Mouse (Mus musculus): ENCODE results near the gene Notch2. TPM values are rescaled to one million over a fixed set of nuclear protein-coding genes. Genes with fewer than 3 reads are reported as not detected.
"Not testable (repeated sequence)": the region's sequence is repeated elsewhere in the genome, so short reads cannot be mapped to it uniquely, and the experiment has no call there.

Gene Notch2
- polyA plus RNA-seq, 1 experiment from 2014 or later, result 6.6 TPM

- Histone ChIP-seq H3K9ac (ENCODE audit: low read depth, low read length) (no peak overlapping the region), H3K27ac (ENCODE audit: low read length) (no peak overlapping the region), H3K4me3 (ENCODE audit: low read depth, low read length) (no peak overlapping the region), H3K4me1 (ENCODE audit: control insufficient read depth, insufficient read depth, low read length) (no peaks in the 10 kb centered on the region), H3K27me3 (ENCODE audit: control insufficient read depth, insufficient read depth, low read depth, low read length) (no peaks in the 10 kb centered on the region), H3K4me2 (ENCODE audit: low read length) (no peak overlapping the region), H3K36me3 (ENCODE audit: control insufficient read depth, insufficient read depth, low read length) (no peaks in the 10 kb centered on the region; the same call in 1 of the 2 replicates), H3K9me3 (replicated peaks; ENCODE audit: control insufficient read depth, low read length, poor library complexity, severe bottlenecking) (no peaks in the 10 kb centered on the region)
- no peak for ATAC-seq
- WGBS, result 91% methylated on average over 3 of the region's 3 CpGs
Observed at GRCm38 (mm10) chr3:98118252-98118651, 104.9 kb downstream of the Notch2 start.

DNA sequence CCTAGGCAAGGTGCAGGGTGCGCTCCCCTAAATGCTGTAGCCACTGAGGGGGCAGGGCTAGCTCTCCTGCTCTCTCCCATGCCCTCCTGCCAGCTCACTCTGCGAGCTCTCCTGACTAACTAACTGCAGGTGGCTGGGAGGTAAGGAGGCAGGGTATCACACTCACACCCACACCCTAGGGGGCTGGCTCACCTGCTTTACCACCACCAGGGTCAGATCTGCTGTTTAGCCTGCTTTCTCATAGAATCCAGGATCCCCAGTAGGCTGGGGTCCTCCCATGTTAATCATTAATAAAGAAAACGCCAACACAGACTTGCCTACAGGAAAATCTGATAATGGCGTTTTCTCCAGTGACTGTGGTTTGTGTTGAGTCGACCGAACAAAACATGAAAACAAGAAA lies 106.0 kb downstream of the Notch2 start:
- H3K36me3 ChIP-seq (ENCODE audit: control insufficient read depth, insufficient read depth, low read length), result no peaks in the 10 kb centered on the region; the same call in 1 of the 2 replicates
- WGBS, result 86% methylated on average over 6 of the region's 6 CpGs
- ATAC-seq, result no peak

GRCm38 (mm10) chr3:98120884-98121283 lies 107.6 kb downstream of the Notch2 start:
- Histone ChIP-seq H3K4me1 (ENCODE audit: control insufficient read depth, insufficient read depth, low read length) (no peaks in the 10 kb centered on the region), H3K9me3 (replicated peaks; ENCODE audit: control insufficient read depth, low read length, poor library complexity, severe bottlenecking) (no peaks in the 10 kb centered on the region), H3K27me3 (ENCODE audit: control insufficient read depth, insufficient read depth, low read depth, low read length) (no peaks in the 10 kb centered on the region), H3K27ac (ENCODE audit: low read length) (no peak overlapping the region), H3K4me3 (ENCODE audit: low read depth, low read length) (no peak overlapping the region), H3K4me2 (ENCODE audit: low read length) (no peak overlapping the region), H3K36me3 (ENCODE audit: control insufficient read depth, insufficient read depth, low read length) (no peaks in the 10 kb centered on the region; the same call in 1 of the 2 replicates), H3K9ac (ENCODE audit: low read depth, low read length) (no peak overlapping the region)
- 27% methylated on average over 6 of the region's 6 CpGs for WGBS
- no peak for ATAC-seq

More for the DNA sequence above, 106.0 kb downstream of the Notch2 start:
- H3K27ac ChIP-seq (ENCODE audit: low read length), result no peak overlapping the region
- no peaks in the 10 kb centered on the region for H3K27me3 ChIP-seq (ENCODE audit: control insufficient read depth, insufficient read depth, low read depth, low read length)
- no peaks in the 10 kb centered on the region for H3K9me3 ChIP-seq (replicated peaks; ENCODE audit: control insufficient read depth, low read length, poor library complexity, severe bottlenecking)
- no peaks in the 10 kb centered on the region for H3K4me1 ChIP-seq (ENCODE audit: control insufficient read depth, insufficient read depth, low read length)
- no peak overlapping the region for H3K9ac ChIP-seq (ENCODE audit: low read depth, low read length)
- no peak overlapping the region for H3K4me3 ChIP-seq (ENCODE audit: low read depth, low read length)
- H3K4me2 ChIP-seq (ENCODE audit: low read length), result no peak overlapping the region

DNA sequence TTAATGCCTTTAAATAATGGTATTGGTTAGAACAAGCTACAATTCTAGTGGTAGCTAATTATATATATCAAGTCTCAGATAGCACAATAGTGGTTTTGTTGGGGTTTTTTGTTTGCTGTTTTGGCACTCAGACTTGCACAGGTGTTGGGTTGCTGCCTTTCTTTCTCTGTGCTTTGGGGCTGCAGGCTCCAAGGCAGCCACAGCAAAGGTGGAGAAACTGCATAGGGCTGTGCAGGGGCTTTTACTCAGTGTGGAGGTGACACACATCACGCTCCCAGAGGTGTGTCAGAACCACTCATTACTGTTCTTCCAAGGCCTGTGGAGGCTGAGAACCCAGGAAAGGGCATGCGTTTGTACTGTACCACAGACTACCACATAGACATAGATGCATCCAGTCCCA lies 114.4 kb downstream of the Notch2 start:
- H3K9ac ChIP-seq (ENCODE audit: low read depth, low read length), result no peak overlapping the region
- no peak overlapping the region for H3K27ac ChIP-seq (ENCODE audit: low read length)
- no peak for ATAC-seq
- no peaks in the 10 kb centered on the region for H3K36me3 ChIP-seq (ENCODE audit: control insufficient read depth, insufficient read depth, low read length)
- no peak overlapping the region for H3K4me3 ChIP-seq (ENCODE audit: low read depth, low read length)
- no peaks in the 10 kb centered on the region for H3K27me3 ChIP-seq (ENCODE audit: control insufficient read depth, insufficient read depth, low read depth, low read length)
- WGBS, result 100% methylated on average over 2 of the region's 2 CpGs
- no peaks in the 10 kb centered on the region for H3K9me3 ChIP-seq (replicated peaks; ENCODE audit: control insufficient read depth, low read length, poor library complexity, severe bottlenecking)
- no peaks in the 10 kb centered on the region for H3K4me1 ChIP-seq (ENCODE audit: control insufficient read depth, insufficient read depth, low read length)
- H3K4me2 ChIP-seq (ENCODE audit: low read length), result no peak overlapping the region

- H3K4me1 ChIP-seq (ENCODE audit: control insufficient read depth, insufficient read depth, low read length), result no peaks in the 10 kb centered on the region
- H3K27ac ChIP-seq (ENCODE audit: low read length), result no peak overlapping the region
- 92% methylated on average over 5 of the region's 5 CpGs for WGBS
- no peak for ATAC-seq
- no peak overlapping the region for H3K4me2 ChIP-seq (ENCODE audit: low read length)
- no peaks in the 10 kb centered on the region for H3K9me3 ChIP-seq (replicated peaks; ENCODE audit: control insufficient read depth, low read length, poor library complexity, severe bottlenecking)
- no peaks in the 10 kb centered on the region for H3K27me3 ChIP-seq (ENCODE audit: control insufficient read depth, insufficient read depth, low read depth, low read length)
- no peak overlapping the region for H3K4me3 ChIP-seq (ENCODE audit: low read depth, low read length)
- no peaks in the 10 kb centered on the region for H3K36me3 ChIP-seq (ENCODE audit: control insufficient read depth, insufficient read depth, low read length)
- no peak overlapping the region for H3K9ac ChIP-seq (ENCODE audit: low read depth, low read length)
Observed at GRCm38 (mm10) chr3:98128716-98129115, 115.4 kb downstream of the Notch2 start.

DNA sequence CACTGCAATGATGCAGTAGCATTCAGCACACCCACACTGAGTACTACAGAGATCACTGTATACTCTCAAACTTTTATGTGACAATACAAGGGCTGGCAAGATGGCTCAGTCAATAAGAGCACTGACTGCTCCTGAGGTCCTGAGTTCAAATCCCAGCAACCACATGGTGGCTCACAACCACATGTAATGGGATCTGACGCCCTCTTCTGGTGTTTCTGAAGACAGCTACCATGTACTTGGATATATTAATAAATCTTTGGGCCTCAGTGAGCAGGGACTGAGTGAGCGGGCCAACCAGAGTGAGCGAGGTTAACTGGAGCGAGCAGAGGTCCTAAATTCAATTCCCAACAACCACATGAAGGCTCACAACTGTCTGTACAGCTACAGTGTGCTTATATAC lies 118.8 kb downstream of the Notch2 start:
- not testable (repeated sequence) for H3K36me3 ChIP-seq (ENCODE audit: control insufficient read depth, insufficient read depth, low read length); H3K27me3 ChIP-seq (ENCODE audit: control insufficient read depth, insufficient read depth, low read depth, low read length); H3K4me1 ChIP-seq (ENCODE audit: control insufficient read depth, insufficient read depth, low read length); H3K4me2 ChIP-seq (ENCODE audit: low read length); ATAC-seq; H3K27ac ChIP-seq (ENCODE audit: low read length); H3K4me3 ChIP-seq (ENCODE audit: low read depth, low read length); H3K9me3 ChIP-seq (replicated peaks; ENCODE audit: control insufficient read depth, low read length, poor library complexity, severe bottlenecking); H3K9ac ChIP-seq (ENCODE audit: low read depth, low read length)
- 97% methylated on average over 4 of the region's 4 CpGs for WGBS

DNA sequence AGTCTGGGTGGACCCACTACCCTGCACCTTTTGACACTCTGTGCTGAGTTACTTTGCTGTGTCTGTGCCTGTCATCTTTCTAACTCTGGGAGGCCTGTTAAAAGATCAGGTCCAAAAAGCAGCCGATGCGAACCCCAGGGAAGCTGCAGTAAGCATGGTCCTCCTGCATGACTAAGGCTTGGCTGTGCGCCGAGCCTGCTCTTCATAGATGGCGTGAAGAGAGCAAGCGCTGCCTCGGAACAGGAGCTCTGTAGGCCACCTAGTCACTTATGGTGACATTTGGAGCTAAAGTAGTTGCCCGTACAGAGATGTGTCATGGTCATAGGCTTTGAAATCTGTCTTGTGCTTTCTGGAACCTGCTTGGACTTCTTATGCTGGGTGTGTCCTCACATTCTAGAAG lies 119.3 kb downstream of the Notch2 start:
- 90% methylated on average over 8 of the region's 8 CpGs for WGBS
- ATAC-seq, result no peak

GRCm38 (mm10) chr3:98141456-98141855 lies 128.1 kb downstream of the Notch2 start:
- Histone ChIP-seq H3K4me2 (ENCODE audit: low read length) (no peak overlapping the region), H3K9ac (ENCODE audit: low read depth, low read length) (no peak overlapping the region), H3K27ac (ENCODE audit: low read length) (no peak overlapping the region), H3K27me3 (ENCODE audit: control insufficient read depth, insufficient read depth, low read depth, low read length) (no peaks in the 10 kb centered on the region), H3K4me1 (ENCODE audit: control insufficient read depth, insufficient read depth, low read length) (no peaks in the 10 kb centered on the region), H3K4me3 (ENCODE audit: low read depth, low read length) (no peak overlapping the region), H3K36me3 (ENCODE audit: control insufficient read depth, insufficient read depth, low read length) (no peaks in the 10 kb centered on the region), H3K9me3 (replicated peaks; ENCODE audit: control insufficient read depth, low read length, poor library complexity, severe bottlenecking) (no peaks in the 10 kb centered on the region)
- ATAC-seq, result no peak
- 96% methylated on average over 15 of the region's 15 CpGs for WGBS

More for the DNA sequence above, 119.3 kb downstream of the Notch2 start:
- Histone ChIP-seq H3K9ac (ENCODE audit: low read depth, low read length) (no peak overlapping the region), H3K4me3 (ENCODE audit: low read depth, low read length) (no peak overlapping the region), H3K27ac (ENCODE audit: low read length) (no peak overlapping the region), H3K36me3 (ENCODE audit: control insufficient read depth, insufficient read depth, low read length) (no peaks in the 10 kb centered on the region), H3K9me3 (replicated peaks; ENCODE audit: control insufficient read depth, low read length, poor library complexity, severe bottlenecking) (no peaks in the 10 kb centered on the region), H3K4me1 (ENCODE audit: control insufficient read depth, insufficient read depth, low read length) (no peaks in the 10 kb centered on the region), H3K27me3 (ENCODE audit: control insufficient read depth, insufficient read depth, low read depth, low read length) (no peaks in the 10 kb centered on the region), H3K4me2 (ENCODE audit: low read length) (no peak overlapping the region)

DNA sequence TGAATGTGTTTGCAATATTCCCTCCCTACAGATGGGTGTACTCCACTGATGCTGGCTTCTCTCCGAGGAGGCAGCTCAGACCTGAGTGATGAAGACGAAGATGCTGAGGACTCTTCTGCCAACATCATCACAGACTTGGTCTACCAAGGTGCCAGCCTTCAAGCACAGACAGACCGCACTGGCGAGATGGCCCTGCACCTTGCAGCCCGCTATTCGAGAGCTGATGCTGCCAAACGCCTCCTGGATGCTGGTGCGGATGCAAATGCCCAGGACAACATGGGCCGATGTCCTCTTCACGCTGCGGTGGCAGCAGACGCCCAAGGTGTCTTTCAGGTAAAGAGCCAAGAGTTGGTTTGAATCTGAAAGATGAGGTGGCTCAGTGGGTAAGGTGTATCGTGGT lies 129.5 kb downstream of the Notch2 start:
- Histone ChIP-seq H3K36me3 (ENCODE audit: control insufficient read depth, insufficient read depth, low read length) (no peaks in the 10 kb centered on the region), H3K9me3 (replicated peaks; ENCODE audit: control insufficient read depth, low read length, poor library complexity, severe bottlenecking) (no peaks in the 10 kb centered on the region), H3K4me1 (ENCODE audit: control insufficient read depth, insufficient read depth, low read length) (no peaks in the 10 kb centered on the region), H3K27ac (ENCODE audit: low read length) (no peak overlapping the region), H3K27me3 (ENCODE audit: control insufficient read depth, insufficient read depth, low read depth, low read length) (no peaks in the 10 kb centered on the region), H3K9ac (ENCODE audit: low read depth, low read length) (no peak overlapping the region), H3K4me2 (ENCODE audit: low read length) (no peak overlapping the region), H3K4me3 (ENCODE audit: low read depth, low read length) (no peak overlapping the region)
- ATAC-seq, result no peak
- WGBS, result 96% methylated on average over 13 of the region's 13 CpGs

DNA sequence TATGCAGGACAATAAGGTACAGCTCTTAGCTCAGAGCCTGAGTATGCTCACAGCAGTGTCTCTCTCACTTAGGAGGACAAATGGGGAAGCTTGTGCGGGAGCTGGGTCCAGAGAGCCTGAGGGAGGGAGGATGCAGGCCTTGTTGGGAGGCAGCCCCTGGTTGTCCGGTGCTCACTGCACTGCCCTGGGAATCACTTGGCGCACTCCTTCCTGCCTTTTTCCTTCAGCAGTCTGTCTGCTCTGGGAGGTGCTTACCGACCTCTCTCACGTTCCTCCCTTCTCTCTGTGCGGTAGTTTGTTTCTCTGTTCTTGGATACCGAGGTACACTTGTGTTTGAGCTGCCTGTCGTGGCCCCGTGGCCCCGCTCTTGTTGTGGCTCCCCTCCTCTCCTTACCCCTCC lies 131.9 kb downstream of the Notch2 start:
- no peaks in the 10 kb centered on the region for H3K36me3 ChIP-seq (ENCODE audit: control insufficient read depth, insufficient read depth, low read length)
- H3K27me3 ChIP-seq (ENCODE audit: control insufficient read depth, insufficient read depth, low read depth, low read length), result no peaks in the 10 kb centered on the region
- H3K4me3 ChIP-seq (ENCODE audit: low read depth, low read length), result no peak overlapping the region
- H3K4me2 ChIP-seq (ENCODE audit: low read length), result no peak overlapping the region
- H3K4me1 ChIP-seq (ENCODE audit: control insufficient read depth, insufficient read depth, low read length), result no peaks in the 10 kb centered on the region
- ATAC-seq, result no peak
- no peaks in the 10 kb centered on the region for H3K9me3 ChIP-seq (replicated peaks; ENCODE audit: control insufficient read depth, low read length, poor library complexity, severe bottlenecking)
- no peak overlapping the region for H3K9ac ChIP-seq (ENCODE audit: low read depth, low read length)
- WGBS, result 80% methylated on average over 10 of the region's 10 CpGs
- H3K27ac ChIP-seq (ENCODE audit: low read length), result no peak overlapping the region
